Mouse (Mus musculus) frontal cortex, adult (tissue): ENCODE measurements at regions not wholly inside any gene's neighbourhood (a gene's known extent, or its start where the extent isn't known, plus 50 kb on each side); places are given as distances from the start of the nearest gene placed in this dataset.
A peak's percentile ranks its signal among the peaks of the same experiment; 100 is the strongest.

ENCODE experiments used
- ATAC-seq: cut with Nextera tagmentation; 2 replicates; pipeline ENCODE4 v1.9.2; 2017; ENCODE audit warnings: mild to moderate bottlenecking, moderate library complexity, mixed read lengths; ENCODE audit not compliant: low TSS enrichment

GRCm38 (mm10) chr3:39372426-39372950, 485.7 kb downstream of the Fat4 start:
- ATAC-seq, result no peak

- peak; percentile 83 for ATAC-seq
Measured at GRCm38 (mm10) chr3:39375465-39375864, 488.7 kb downstream of the Fat4 start.

DNA sequence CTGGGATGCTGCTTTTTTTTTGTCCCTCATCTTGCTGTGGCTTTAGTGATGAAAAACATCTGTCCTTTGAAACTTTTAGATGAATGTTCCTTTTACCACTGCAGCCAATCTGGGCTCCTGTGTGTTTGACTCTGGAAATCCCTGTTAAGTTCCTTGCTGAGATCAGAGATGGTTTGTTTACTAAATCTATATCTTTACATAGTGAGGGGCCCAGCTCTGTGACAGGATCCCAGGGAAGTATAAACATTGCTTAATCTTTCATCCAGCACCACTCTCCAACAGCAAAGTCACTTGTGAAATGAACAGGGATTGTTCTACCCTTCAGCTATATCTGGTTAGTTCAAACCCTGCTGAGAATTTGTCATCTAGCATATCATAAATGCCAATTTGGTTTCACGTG, 501.8 kb downstream of the Fat4 start:
- ATAC-seq, result no peak

GRCm38 (mm10) chr3:39390442-39390841, 503.7 kb downstream of the Fat4 start:
- no peak for ATAC-seq

DNA sequence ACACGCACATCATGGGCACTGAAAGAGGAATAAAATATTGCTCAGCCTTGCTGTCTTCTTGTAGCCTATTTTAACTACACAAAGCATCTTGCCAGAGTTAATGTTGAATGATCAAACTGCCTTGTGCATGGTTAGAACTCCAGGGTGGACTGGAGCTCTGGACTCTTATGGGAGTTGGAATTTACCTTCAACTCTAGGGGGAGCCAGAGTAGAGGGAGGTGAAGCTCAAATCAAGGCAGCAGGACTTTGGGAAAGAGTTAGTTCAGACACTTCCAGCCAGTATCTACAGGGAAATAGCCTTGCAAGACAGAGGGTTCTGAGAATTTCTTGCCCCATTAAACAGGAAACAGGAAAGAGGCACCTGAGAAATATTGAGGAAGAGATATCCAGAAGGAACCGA, 505.3 kb downstream of the Fat4 start:
- peak; percentile 93 for ATAC-seq

DNA sequence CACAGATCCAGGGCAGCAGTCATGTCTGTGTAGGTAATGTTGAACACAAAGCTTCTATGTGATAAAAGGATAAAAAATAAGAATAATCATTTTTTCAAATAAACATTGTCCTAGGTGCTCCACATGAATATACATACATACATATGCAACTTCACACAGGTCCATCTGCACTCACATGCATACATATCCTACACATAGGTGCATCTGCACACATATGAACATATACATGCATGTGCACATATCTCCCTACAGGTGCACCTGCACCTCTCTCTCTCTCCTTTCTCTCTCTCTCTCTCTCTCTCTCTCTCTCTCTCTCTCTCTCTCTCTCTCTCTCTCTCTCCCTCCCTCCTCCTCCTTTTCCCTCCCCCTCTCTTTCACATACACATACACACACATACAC, 509.9 kb downstream of the Fat4 start:
- ATAC-seq, result no peak

- ATAC-seq, result no peak
Measured at GRCm38 (mm10) chr3:39397255-39397654, 510.5 kb downstream of the Fat4 start.

DNA sequence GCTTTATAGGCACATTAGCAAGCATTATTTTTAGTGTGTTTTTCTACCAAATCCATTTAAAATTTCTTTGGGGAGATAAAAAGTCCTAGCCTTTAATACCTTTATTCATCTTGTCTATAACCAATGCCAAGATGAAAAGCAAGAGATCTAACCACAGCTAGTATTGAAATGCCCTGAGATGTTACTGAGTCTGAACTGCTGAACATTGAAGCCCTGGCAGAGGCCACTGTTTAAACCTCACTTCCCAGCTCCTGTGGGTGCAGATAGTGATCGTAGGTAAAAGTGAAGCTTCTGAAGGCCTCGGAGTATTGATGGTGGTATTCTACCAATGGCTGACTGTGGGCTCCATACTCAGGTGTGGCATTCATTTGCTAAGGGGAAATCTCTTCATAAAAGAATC, 510.9 kb downstream of the Fat4 start:
- no peak for ATAC-seq

DNA sequence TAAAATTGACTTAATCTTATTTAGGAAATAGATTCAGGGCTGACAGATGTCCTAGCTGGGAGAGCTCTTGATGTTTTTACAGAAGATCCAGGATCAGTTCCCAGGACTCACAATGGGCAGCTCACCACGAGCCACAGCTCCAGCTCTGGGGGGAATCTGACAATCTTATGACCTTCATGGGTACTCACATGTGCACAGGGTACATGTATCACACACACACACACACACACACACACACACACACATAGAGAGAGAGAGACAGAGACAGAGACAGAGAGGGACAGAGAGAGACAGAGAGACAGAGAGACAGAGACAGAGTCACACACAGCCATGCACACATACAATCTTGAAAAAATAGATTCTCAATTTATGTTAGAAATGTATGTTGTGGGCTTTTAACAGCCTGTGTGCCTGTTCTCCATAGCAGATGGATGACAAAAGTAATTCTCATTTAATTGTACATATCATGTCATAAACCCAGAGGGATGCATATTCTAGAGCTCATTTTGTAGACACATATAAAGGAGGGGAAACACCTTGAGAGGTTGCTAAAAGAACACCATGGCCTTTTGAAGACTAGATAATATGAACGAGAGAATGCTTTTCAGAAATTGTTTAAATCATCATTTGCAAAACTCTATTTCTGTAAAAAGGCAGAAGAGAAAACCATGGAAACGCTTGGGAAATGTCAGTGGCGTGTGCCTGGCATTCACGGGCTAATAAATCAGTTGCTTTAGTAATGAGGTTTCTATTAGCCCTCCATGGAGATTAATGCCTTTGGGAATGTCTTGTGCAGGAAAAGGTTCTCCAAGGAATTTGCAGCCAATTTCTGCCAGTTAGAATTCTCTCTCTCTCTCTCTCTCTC, 538.3 kb downstream of the Fat4 start:
- ATAC-seq, result no peak

- no peak for ATAC-seq
Measured at GRCm38 (mm10) chr3:39425643-39426016, 538.9 kb downstream of the Fat4 start.

DNA sequence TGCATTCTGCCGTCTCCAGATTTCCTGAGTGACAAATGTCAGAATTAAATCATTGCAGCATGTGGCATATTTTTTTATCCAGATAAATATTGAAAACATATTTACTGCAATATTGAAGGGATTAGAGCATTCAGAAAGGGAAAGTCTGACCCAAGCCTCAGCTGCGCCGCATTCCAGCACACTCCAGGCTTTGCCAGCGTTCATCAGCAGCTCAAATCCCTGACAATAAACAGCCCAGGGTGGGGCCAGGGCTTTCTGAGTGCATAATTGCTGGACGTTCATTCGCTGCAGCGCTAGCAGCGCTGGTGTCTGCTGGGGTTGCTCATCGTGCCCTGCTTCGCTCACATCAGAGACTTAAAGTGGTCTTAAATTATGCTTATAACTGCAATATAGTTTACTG, 556.6 kb downstream of the Fat4 start:
- ATAC-seq, result no peak

GRCm38 (mm10) chr3:39455650-39456049, 568.9 kb downstream of the Fat4 start:
- no peak for ATAC-seq

DNA sequence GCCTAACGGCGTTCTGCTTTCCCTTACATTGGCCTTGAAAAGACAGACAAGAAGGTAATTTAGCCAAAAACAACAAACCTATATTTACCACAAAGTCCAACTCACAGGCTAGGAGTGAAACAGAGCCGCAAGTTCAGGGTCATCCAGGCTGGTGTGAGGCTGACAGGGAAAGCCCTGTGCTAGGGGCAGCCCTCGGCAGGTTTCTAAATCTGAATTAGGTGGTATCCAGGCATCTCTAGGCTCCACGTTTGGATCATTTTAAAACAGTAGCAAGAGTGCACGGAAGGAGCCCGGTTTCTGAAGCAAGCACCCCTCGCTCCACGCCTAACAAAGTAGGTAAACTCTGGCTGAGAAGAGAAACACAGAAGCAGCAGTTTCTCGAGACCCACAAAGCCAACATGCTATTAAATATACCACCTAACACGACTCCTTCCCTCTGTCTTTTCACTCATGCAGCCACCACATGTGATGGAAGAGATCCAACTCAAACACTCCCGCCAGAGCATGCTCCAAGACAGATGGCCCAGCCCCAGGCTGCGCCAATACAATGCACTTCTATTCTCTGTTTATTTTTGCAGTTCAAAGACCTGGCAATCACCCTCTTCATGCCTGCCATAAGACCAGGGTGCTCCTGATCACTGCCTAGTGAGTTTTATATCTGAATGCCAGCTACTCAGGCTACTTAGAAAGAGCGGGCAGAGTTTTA, 573.6 kb downstream of the Fat4 start:
- ATAC-seq, result no peak

DNA sequence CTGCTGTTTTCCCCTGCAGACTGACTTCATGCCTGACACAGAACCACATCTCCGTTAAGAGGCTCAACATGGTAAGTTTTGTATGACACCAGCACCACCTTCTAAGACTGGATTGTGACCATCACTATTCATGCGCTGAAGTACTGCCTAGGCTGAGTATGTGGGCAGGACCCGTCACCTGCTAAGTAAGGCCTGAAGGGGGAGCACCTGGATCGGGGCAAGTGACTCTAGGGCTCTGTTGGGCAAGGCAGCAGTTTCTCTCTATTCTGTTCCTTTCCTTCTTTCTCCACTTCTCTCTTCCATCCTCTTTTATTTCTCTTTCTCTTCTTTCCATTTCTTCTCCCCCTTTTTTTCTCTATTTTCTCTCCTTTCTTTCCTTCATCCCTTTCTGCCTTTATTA, 574.8 kb downstream of the Fat4 start:
- ATAC-seq, result no peak

GRCm38 (mm10) chr3:39465811-39466210, 579.1 kb downstream of the Fat4 start:
- no peak for ATAC-seq

DNA sequence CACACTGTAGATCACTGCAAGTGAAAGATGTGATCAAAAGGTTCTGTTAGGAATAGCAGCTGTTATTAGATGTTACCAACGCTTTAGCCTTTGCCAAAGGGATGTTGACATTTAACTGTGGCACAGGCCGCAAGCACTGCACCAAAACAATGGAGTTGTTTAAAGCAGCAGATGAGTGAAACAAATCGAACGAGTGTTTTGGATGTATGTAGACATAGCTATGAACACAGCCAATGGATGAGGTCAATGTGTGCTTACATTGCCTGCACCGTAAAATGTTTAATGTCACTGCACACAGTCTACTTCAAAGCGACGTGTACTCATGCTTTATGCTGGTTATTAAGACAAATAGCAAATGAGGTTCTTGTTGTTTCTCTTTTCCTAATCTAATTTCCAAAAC, 602.7 kb downstream of the Fat4 start:
- ATAC-seq, result no peak

GRCm38 (mm10) chr3:39494363-39494762, 607.6 kb downstream of the Fat4 start:
- ATAC-seq, result peak; percentile 89

DNA sequence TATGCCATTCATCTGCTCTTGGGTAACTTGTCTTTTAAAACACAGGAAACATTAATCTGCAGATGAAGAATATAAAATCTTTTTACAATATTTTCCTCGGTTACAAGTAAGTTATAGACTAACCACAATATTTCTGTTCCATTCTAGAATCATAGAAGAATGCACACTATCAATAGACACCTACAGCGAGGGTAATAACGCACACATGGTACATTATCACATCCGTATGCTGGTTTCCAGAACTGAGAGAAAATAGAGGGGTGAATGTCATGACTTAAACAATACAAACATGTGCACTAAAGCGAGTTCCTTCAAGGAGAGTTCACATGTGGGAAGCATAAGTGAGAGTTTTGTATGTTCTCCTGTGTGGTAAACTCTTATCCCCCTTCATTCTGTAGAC, 641.3 kb downstream of the Fat4 start:
- no peak for ATAC-seq

DNA sequence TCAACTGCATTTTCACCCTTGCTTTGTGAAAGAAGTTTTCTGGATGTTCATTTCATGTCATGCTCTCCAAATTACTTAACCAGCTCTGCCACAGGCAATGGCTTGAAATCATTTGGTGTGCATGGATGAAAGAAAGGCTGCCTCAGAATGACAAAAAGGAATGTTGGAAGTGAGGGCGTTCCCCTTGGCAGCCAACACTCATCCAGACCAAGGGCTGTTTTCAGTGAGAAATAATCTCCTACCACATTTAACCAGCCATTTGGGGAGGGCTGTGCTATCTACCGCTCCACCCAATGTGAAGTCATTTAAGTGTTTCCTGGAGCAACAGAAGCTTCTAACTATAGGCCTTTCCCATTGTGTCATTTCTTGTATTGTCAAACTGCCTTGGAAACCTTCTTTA, 650.8 kb downstream of the Fat4 start:
- no peak for ATAC-seq

- ATAC-seq, result no peak
Measured at GRCm38 (mm10) chr3:39540530-39541118, 653.9 kb downstream of the Fat4 start.

DNA sequence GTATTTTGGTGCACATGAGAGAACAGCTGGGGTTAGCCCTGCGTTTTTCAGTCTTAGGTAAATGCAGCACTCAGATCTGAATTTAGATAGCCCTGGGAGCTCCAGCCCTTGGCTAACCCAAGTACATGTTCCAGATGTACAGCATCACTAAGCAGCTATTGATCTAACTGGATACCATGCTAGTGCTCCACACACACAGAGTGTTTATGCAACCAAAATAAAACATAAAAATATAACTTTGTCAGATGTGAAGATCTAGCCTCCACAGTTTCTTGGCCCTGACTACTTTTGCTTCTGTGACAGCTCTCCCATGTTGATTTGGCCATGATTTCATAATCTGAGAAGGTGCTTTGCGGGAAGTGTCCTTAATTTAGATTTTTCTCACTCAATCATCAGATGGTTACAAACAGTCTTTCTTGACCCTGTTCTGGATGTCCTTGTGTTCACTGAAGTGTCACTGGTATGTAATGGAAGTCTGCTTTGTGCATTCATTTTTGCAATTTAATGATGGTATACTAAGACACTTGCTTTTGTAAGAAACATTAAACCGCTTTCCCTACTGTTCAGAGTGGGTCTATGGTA, 672.8 kb downstream of the Fat4 start:
- no peak for ATAC-seq

DNA sequence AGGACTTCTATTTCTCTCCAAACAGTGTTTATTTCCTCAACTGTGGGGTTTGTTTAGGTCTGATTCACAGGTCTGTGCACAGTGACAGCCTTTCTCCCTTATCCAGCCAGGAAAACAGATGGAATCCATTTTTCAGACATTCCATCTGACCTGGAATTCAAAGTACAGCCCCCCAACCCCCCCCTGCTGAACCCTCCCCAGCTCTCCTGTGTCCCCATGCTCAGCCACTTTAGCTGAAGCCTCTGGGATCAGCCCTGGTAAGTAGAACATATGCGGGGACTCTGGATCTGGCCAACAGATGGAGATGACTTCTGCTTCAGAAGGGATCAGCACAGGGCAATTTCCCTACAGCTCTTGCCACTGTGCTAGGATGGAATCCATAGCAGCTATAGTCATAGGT, 674.2 kb downstream of the Fat4 start:
- ATAC-seq, result no peak
